10 mouse cellular contexts compared by ENCODE assay signal in the genomic region with DNA sequence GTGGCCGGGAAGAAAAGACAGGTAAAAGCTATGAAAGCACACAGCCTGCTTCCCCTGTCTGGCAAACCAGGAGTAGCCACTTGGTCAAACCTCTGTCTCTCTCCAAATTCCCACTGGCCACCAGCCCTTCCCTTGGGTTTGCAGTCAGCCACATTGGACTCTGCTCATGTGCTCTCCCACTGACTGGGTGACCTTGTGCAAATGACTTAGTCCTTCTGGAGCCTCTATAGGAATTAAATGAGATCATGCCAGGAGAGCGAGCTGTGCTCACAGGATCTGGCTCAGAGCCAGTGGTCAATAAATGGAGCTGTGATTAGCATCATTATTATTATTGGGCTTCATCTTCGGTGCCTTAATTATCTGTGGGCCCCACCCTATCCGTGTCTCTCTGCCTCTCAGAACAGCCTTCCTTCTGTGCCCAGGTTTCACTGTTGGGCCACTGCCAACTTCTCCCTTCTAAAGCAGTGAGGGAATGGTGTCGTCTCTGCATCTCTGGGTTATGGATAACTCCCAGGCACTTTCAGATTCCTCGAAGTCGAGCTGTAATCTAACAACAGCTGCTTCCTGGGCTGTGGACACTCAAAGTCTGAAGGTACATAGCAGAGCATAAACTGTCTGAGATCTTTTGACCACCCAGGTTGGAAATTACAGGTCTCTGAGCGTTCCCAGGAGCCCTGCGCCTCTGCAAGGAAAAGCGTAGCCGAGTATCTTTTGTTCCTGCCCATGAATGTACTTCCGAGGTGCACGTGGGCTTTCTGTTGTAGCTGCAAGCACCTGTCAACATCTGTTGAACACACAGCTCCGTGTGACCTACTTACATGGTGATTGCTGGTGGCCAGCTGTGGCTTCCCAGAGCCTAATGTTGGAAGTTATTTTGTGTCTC.
DNase-seq lines count a peak whose midpoint lies in the region; ATAC-seq lines count a peak whose summit lies in the region.
"Had no signal": no experiment of that assay in that cellular context is flagged by ENCODE, and none has a peak within 500 bp of the region (broad histone marks: within the 10 kb centered on the region; RNA-seq: fewer than 3 reads in every experiment).

No protein-coding gene starts in this region.

- no peaks in the 10 kb centered on the region for H3K27me3 ChIP-seq in hindbrain, embryonic 16.5 days (replicated peaks; ENCODE audit: control insufficient read depth, insufficient read depth, low read length)
- H3K27me3 ChIP-seq in hindbrain, embryonic 14.5 days (ENCODE audit: control insufficient read depth, insufficient read depth, low read length): no peaks in the 10 kb centered on the region
- H3K27me3 ChIP-seq in hindbrain, embryonic 10.5 days (ENCODE audit: insufficient read depth, poor library complexity, severe bottlenecking): no peaks in the 10 kb centered on the region
- H3K27me3 ChIP-seq: embryonic facial prominence, embryonic 12.5 days had no signal

- no peak overlapping the region for H3K4me2 ChIP-seq in hindbrain, embryonic 16.5 days (ENCODE audit: low read length)
- no peak overlapping the region for H3K4me2 ChIP-seq in hindbrain, embryonic 14.5 days (replicated peaks)
- H3K4me2 ChIP-seq: embryonic facial prominence, embryonic 12.5 days had no signal

- ATAC-seq in hindbrain, embryonic 16.5 days: 0 out of 2 replicates have a peak, but pooled peaks have one; percentile 30
- ATAC-seq in hindbrain, embryonic 14.5 days (ENCODE audit: low FRiP score): no peak
- 0 out of 2 replicates have a peak, but pooled peaks have one; percentile 14 for ATAC-seq in megakaryocyte-erythroid progenitor cell, adult 5-6 weeks (replicated peaks; ENCODE audit: low FRiP score, low TSS enrichment, poor library complexity, severe bottlenecking)
- ATAC-seq in granulocyte monocyte progenitor cell, adult 5-6 weeks (replicated peaks; ENCODE audit: poor library complexity, severe bottlenecking): no peak
- ATAC-seq: inflammation-experienced regulatory T-cells, adult 6 months had no signal

- no peak for DNase-seq in hindbrain, embryonic 14.5 days (ENCODE audit: low spot score)
- peak; percentile 14 for DNase-seq in adrenal gland, postnatal 14 days
- DNase-seq in cerebellum, adult 9-10 months: peak; percentile 44
- no peak for DNase-seq in adipocyte (ENCODE audit: low spot score)
- no peak for DNase-seq in hindbrain, embryonic 10.5 days (ENCODE audit: low spot score)

- H3K27ac ChIP-seq in hindbrain, embryonic 16.5 days (ENCODE audit: low read depth, low read length): no peak overlapping the region
- H3K27ac ChIP-seq in hindbrain, embryonic 14.5 days: no peak overlapping the region
- no peak overlapping the region for H3K27ac ChIP-seq in hindbrain, embryonic 10.5 days
- H3K27ac ChIP-seq: embryonic facial prominence, embryonic 12.5 days had no signal

- no peak overlapping the region for H3K4me3 ChIP-seq in hindbrain, embryonic 16.5 days (ENCODE audit: low read length)
- no peak overlapping the region for H3K4me3 ChIP-seq in hindbrain, embryonic 14.5 days (replicated peaks; ENCODE audit: low read length)
- no peak overlapping the region for H3K4me3 ChIP-seq in hindbrain, embryonic 10.5 days
- H3K4me3 ChIP-seq: embryonic facial prominence, embryonic 12.5 days had no signal

- WGBS in hindbrain, embryonic 16.5 days: 64% methylated on average over 14 of the region's 14 CpGs
- WGBS in hindbrain, embryonic 14.5 days: 74% methylated on average over 14 of the region's 14 CpGs
- 87% methylated on average over 14 of the region's 14 CpGs for WGBS in hindbrain, embryonic 10.5 days

- no peaks in the 10 kb centered on the region for H3K9me3 ChIP-seq in hindbrain, embryonic 16.5 days (ENCODE audit: control insufficient read depth, low read length)
- no peaks in the 10 kb centered on the region for H3K9me3 ChIP-seq in hindbrain, embryonic 14.5 days (ENCODE audit: control insufficient read depth, low read length)
- no peaks in the 10 kb centered on the region for H3K9me3 ChIP-seq in hindbrain, embryonic 10.5 days
- H3K9me3 ChIP-seq: embryonic facial prominence, embryonic 12.5 days had no signal

- H3K4me1 ChIP-seq in hindbrain, embryonic 16.5 days (ENCODE audit: control insufficient read depth, insufficient read depth, low read depth, low read length): peaks cover 3% of the 10 kb centered on the region; the same call in 1 of the 2 replicates
- H3K4me1 ChIP-seq in hindbrain, embryonic 14.5 days (replicated peaks; ENCODE audit: control insufficient read depth, insufficient read depth, low read length): no peaks in the 10 kb centered on the region
- H3K4me1 ChIP-seq in hindbrain, embryonic 10.5 days (replicated peaks): no peaks in the 10 kb centered on the region
- H3K4me1 ChIP-seq: embryonic facial prominence, embryonic 12.5 days had no signal

- H3K36me3 ChIP-seq in hindbrain, embryonic 16.5 days (ENCODE audit: control insufficient read depth, insufficient read depth, low read length): no peaks in the 10 kb centered on the region
- no peaks in the 10 kb centered on the region for H3K36me3 ChIP-seq in hindbrain, embryonic 14.5 days (replicated peaks; ENCODE audit: control insufficient read depth, insufficient read depth)
- no peaks in the 10 kb centered on the region for H3K36me3 ChIP-seq in hindbrain, embryonic 10.5 days
- H3K36me3 ChIP-seq: embryonic facial prominence, embryonic 12.5 days had no signal

- H3K9ac ChIP-seq in hindbrain, embryonic 16.5 days (ENCODE audit: low read depth, low read length): no peak overlapping the region
- H3K9ac ChIP-seq in hindbrain, embryonic 14.5 days: no peak overlapping the region
- H3K9ac ChIP-seq: embryonic facial prominence, embryonic 12.5 days had no signal

Comparison
In these comparisons a context has a peak if more than half of its experiments do, and no peak if none do; other contexts are left out.
1. ATAC-seq: peak in hindbrain, embryonic 16.5 days (single experiment) and megakaryocyte-erythroid progenitor cell, adult 5-6 weeks (single experiment); none in hindbrain, embryonic 14.5 days (single experiment) and granulocyte monocyte progenitor cell, adult 5-6 weeks (single experiment).
2. DNase-seq: peak in adrenal gland, postnatal 14 days (single experiment) and cerebellum, adult 9-10 months (single experiment); none in hindbrain, embryonic 14.5 days (single experiment), adipocyte (single experiment) and hindbrain, embryonic 10.5 days (single experiment).